Mouse (Mus musculus): ENCODE measurements around the gene Creb3l4. TPM values are rescaled to one million over a fixed set of nuclear protein-coding genes. Genes with fewer than 3 reads are reported as not detected.

Gene Creb3l4
- polyA plus RNA-seq, 1 experiment from 2014 or later = 5.3 TPM

GRCm38 (mm10) chr3:90275286-90275685 lies 32.0 kb upstream of the Creb3l4 start:
- WGBS = 94% methylated on average over 11 of the region's 11 CpGs
- ATAC-seq (ENCODE audit: low FRiP score) = no peak
- Histone ChIP-seq H3K4me2 (replicated peaks) (no peak overlapping the region), H3K9me3 (replicated peaks) (no peaks in the 10 kb centered on the region), H3K27me3 (no peaks in the 10 kb centered on the region), H3K36me3 (peaks cover 63% of the 10 kb centered on the region), H3K4me3 (no peak overlapping the region), H3K27ac (no peak overlapping the region), H3K4me1 (no peaks in the 10 kb centered on the region), H3K9ac (no peak overlapping the region)

GRCm38 (mm10) chr3:90273855-90274254 lies 30.5 kb upstream of the Creb3l4 start:
- Histone ChIP-seq H3K4me1 (no peaks in the 10 kb centered on the region), H3K27ac (no peak overlapping the region), H3K4me2 (replicated peaks) (no peak overlapping the region), H3K27me3 (no peaks in the 10 kb centered on the region), H3K9me3 (replicated peaks) (no peaks in the 10 kb centered on the region), H3K9ac (no peak overlapping the region), H3K36me3 (peaks cover 49% of the 10 kb centered on the region), H3K4me3 (no peak overlapping the region)
- WGBS = 95% methylated on average over 22 of the region's 22 CpGs
- no peak for ATAC-seq (ENCODE audit: low FRiP score)

GRCm38 (mm10) chr3:90272170-90272569 lies 28.9 kb upstream of the Creb3l4 start:
- Histone ChIP-seq H3K9me3 (replicated peaks) (no peaks in the 10 kb centered on the region), H3K9ac (no peak overlapping the region), H3K4me1 (no peaks in the 10 kb centered on the region), H3K36me3 (peaks cover 35% of the 10 kb centered on the region), H3K4me3 (no peak overlapping the region), H3K27me3 (no peaks in the 10 kb centered on the region), H3K4me2 (replicated peaks) (no peak overlapping the region), H3K27ac (no peak overlapping the region)
- ATAC-seq (ENCODE audit: low FRiP score) = no peak
- 69% methylated on average over 9 of the region's 9 CpGs for WGBS

- Histone ChIP-seq H3K4me1 (peaks cover 11% of the 10 kb centered on the region), H3K4me2 (replicated peaks) (no peak overlapping the region), H3K36me3 (peaks cover 22% of the 10 kb centered on the region), H3K9me3 (replicated peaks) (no peaks in the 10 kb centered on the region), H3K4me3 (no peak overlapping the region), H3K27me3 (no peaks in the 10 kb centered on the region), H3K27ac (no peak overlapping the region), H3K9ac (no peak overlapping the region)
- ATAC-seq (ENCODE audit: low FRiP score) = no peak
- 94% methylated on average over 8 of the region's 8 CpGs for WGBS
These were observed 27.5 kb upstream of the Creb3l4 start for GRCm38 (mm10) chr3:90270784-90271183.

- Histone ChIP-seq H3K4me1 (peaks cover 14% of the 10 kb centered on the region), H3K4me2 (replicated peaks) (no peak overlapping the region), H3K9ac (no peak overlapping the region), H3K9me3 (replicated peaks) (no peaks in the 10 kb centered on the region), H3K27me3 (no peaks in the 10 kb centered on the region), H3K4me3 (no peak overlapping the region), H3K27ac (no peak overlapping the region), H3K36me3 (peaks cover 20% of the 10 kb centered on the region)
- WGBS = 90% methylated on average over 16 of the region's 16 CpGs
- ATAC-seq (ENCODE audit: low FRiP score) = no peak
These were observed 25.7 kb upstream of the Creb3l4 start for GRCm38 (mm10) chr3:90268971-90269370.

GRCm38 (mm10) chr3:90268190-90268589 lies 24.9 kb upstream of the Creb3l4 start:
- Histone ChIP-seq H3K27me3 (no peaks in the 10 kb centered on the region), H3K4me2 (replicated peaks) (no peak overlapping the region), H3K4me1 (peaks cover 14% of the 10 kb centered on the region), H3K9me3 (replicated peaks) (no peaks in the 10 kb centered on the region), H3K36me3 (peaks cover 21% of the 10 kb centered on the region), H3K9ac (no peak overlapping the region), H3K27ac (no peak overlapping the region), H3K4me3 (no peak overlapping the region)
- ATAC-seq (ENCODE audit: low FRiP score) = no peak
- 95% methylated on average over 11 of the region's 11 CpGs for WGBS

- H3K4me3 ChIP-seq = no peak overlapping the region
These were observed 23.8 kb upstream of the Creb3l4 start for GRCm38 (mm10) chr3:90266901-90267775.

GRCm38 (mm10) chr3:90265932-90266741 lies 22.8 kb upstream of the Creb3l4 start:
- no peaks in the 10 kb centered on the region for H3K27me3 ChIP-seq
- peak overlapping the region; percentile 93 for H3K9ac ChIP-seq
- peak overlapping the region; percentile 89 for H3K4me3 ChIP-seq
- peak overlapping the region; percentile 94 for H3K4me2 ChIP-seq (replicated peaks)
- H3K9me3 ChIP-seq (replicated peaks) = no peaks in the 10 kb centered on the region
- peak overlapping the region; percentile 96 for H3K27ac ChIP-seq
- peaks cover 31% of the 10 kb centered on the region for H3K36me3 ChIP-seq
- WGBS = 28% methylated on average over 16 of the region's 16 CpGs
- peaks cover 14% of the 10 kb centered on the region for H3K4me1 ChIP-seq
- ATAC-seq (ENCODE audit: low FRiP score) = peak; percentile 46

More at GRCm38 (mm10) chr3:90266901-90267775, 23.8 kb upstream of the Creb3l4 start:
- ATAC-seq (ENCODE audit: low FRiP score) = no peak
- Histone ChIP-seq H3K4me1 (peaks cover 14% of the 10 kb centered on the region), H3K4me2 (replicated peaks) (no peak overlapping the region; the same call in 1 of the 2 replicates), H3K9me3 (replicated peaks) (no peaks in the 10 kb centered on the region), H3K27me3 (no peaks in the 10 kb centered on the region), H3K27ac (no peak overlapping the region), H3K36me3 (peaks cover 23% of the 10 kb centered on the region), H3K9ac (no peak overlapping the region)
- WGBS = 92% methylated on average over 20 of the region's 20 CpGs

GRCm38 (mm10) chr3:90265034-90265931 lies 22.0 kb upstream of the Creb3l4 start, which contains the start of gene Dennd4b:
Gene Dennd4b, plus strand, starts transcription at chr3:90265185.
- WGBS = under 1% methylated on average over 78 of the region's 87 CpGs
- peak; percentile 85 for ATAC-seq (ENCODE audit: low FRiP score)
- H3K36me3 ChIP-seq = peaks cover 40% of the 10 kb centered on the region

GRCm38 (mm10) chr3:90264687-90265033 lies 21.3 kb upstream of the Creb3l4 start:
- Histone ChIP-seq H3K4me1 (peaks cover 14% of the 10 kb centered on the region), H3K9ac (no peak overlapping the region), H3K9me3 (replicated peaks) (no peaks in the 10 kb centered on the region), H3K27me3 (no peaks in the 10 kb centered on the region), H3K4me3 (peak overlapping the region; percentile 89), H3K36me3 (peaks cover 46% of the 10 kb centered on the region), H3K4me2 (replicated peaks) (peak overlapping the region; percentile 94), H3K27ac (peak overlapping the region; percentile 96)
- WGBS = 37% methylated on average over 10 of the region's 10 CpGs
- ATAC-seq (ENCODE audit: low FRiP score) = no peak

More at GRCm38 (mm10) chr3:90265034-90265931, 22.0 kb upstream of the Creb3l4 start, which contains the start of gene Dennd4b:
- H3K4me3 ChIP-seq = peak within 1 kb of the TSS; percentile 89
- peak within 1 kb of the TSS; percentile 96 for H3K27ac ChIP-seq
- H3K4me2 ChIP-seq (replicated peaks) = peak within 1 kb of the TSS; percentile 94
- H3K27me3 ChIP-seq = no peaks in the 10 kb centered on the region
- H3K9me3 ChIP-seq (replicated peaks) = no peaks in the 10 kb centered on the region
- H3K4me1 ChIP-seq = peaks cover 14% of the 10 kb centered on the region
- peak within 1 kb of the TSS; percentile 93 for H3K9ac ChIP-seq

GRCm38 (mm10) chr3:90263121-90263771 lies 19.9 kb upstream of the Creb3l4 start:
- no peaks in the 10 kb centered on the region for H3K9me3 ChIP-seq (replicated peaks)
- no peak overlapping the region for H3K27ac ChIP-seq
- no peak overlapping the region for H3K9ac ChIP-seq
- H3K4me1 ChIP-seq = peaks cover 14% of the 10 kb centered on the region
- 94% methylated on average over 5 of the region's 5 CpGs for WGBS
- no peak for ATAC-seq (ENCODE audit: low FRiP score)
- no peak overlapping the region for H3K4me2 ChIP-seq (replicated peaks)
- H3K36me3 ChIP-seq = peaks cover 59% of the 10 kb centered on the region
- no peak overlapping the region for H3K4me3 ChIP-seq
- no peaks in the 10 kb centered on the region for H3K27me3 ChIP-seq
